Mouse (Mus musculus) ES-E14 (cell line): ENCODE data around the gene Pgls.

Source experiments
- CHD2 ChIP-seq: IDR thresholded peaks from 2 replicates; pipeline ENCODE4 v1.6.1; 2014; ENCODE audit warnings: mild to moderate bottlenecking, low read depth, low read length, inconsistent platforms
- HCFC1 ChIP-seq: IDR thresholded peaks from 2 replicates; pipeline ENCODE4 v1.6.1; 2012; ENCODE audit warnings: low read length, inconsistent platforms, borderline replicate concordance; ENCODE audit not compliant: insufficient read depth
- MAFK ChIP-seq: IDR thresholded peaks from 2 replicates; pipeline ENCODE4 v1.6.1; 2014; ENCODE audit warnings: mild to moderate bottlenecking, low read depth, low read length, inconsistent platforms; ENCODE audit not compliant: insufficient read depth
- ZC3H11A ChIP-seq: IDR thresholded peaks from 2 replicates; pipeline ENCODE4 v1.6.1; 2012; ENCODE audit warnings: low read depth, mild to moderate bottlenecking, inconsistent platforms, low read length, borderline replicate concordance
- ZNF384 ChIP-seq: IDR thresholded peaks from 2 replicates; pipeline ENCODE4 v1.6.1; 2012; ENCODE audit warnings: low read depth, low read length, inconsistent platforms

- no peak for TF ChIP-seq CHD2
- no peak for TF ChIP-seq ZNF384
- TF ChIP-seq ZC3H11A, result no peak
- TF ChIP-seq MAFK, result no peak
- TF ChIP-seq HCFC1, result no peak
Observed at GRCm38 (mm10) chr8:71630761-71631160, 38.8 kb downstream of the Pgls start.
